Mouse (Mus musculus) liver, adult 2 months (tissue): ENCODE data around the gene Txk. TPM values are rescaled to one million over a fixed set of nuclear protein-coding genes. Genes with fewer than 3 reads are reported as not detected.

ENCODE experiments used
- DNase-seq: peaks from one replicate; pipeline ENCODE4 v3.0.0-alpha.2; 2011; ENCODE audit warnings: low read depth, low spot score; ENCODE audit errors: extremely low read depth
- H3K27ac ChIP-seq: fragments of 200-500 bp; replicated peaks from 2 replicates; pipeline ENCODE4 v1.5.1; 2012; ENCODE audit warnings: low read depth, mild to moderate bottlenecking, control low read depth, inconsistent platforms, low read length; ENCODE audit not compliant: insufficient read depth
- H3K27me3 ChIP-seq: fragments of 200-500 bp; 2 replicates; pipeline ENCODE4 v1.6.1; 2012; ENCODE audit warnings: mild to moderate bottlenecking, moderate library complexity, low read length, inconsistent platforms; ENCODE audit not compliant: control insufficient read depth, insufficient read depth
- H3K36me3 ChIP-seq: fragments of 200-500 bp; 2 replicates; pipeline ENCODE4 v1.6.1; 2012; ENCODE audit warnings: low read length, inconsistent platforms; ENCODE audit not compliant: control insufficient read depth, insufficient read depth
- H3K4me1 ChIP-seq: fragments of 200-500 bp; 2 replicates; pipeline ENCODE4 v1.6.1; 2011; ENCODE audit warnings: low read length; ENCODE audit not compliant: control insufficient read depth, insufficient read depth
- H3K4me3 ChIP-seq: fragments of 200-500 bp; 2 replicates; pipeline ENCODE4 v1.5.1; 2011; ENCODE audit warnings: low read depth, mild to moderate bottlenecking, control low read depth, low read length, moderate library complexity; ENCODE audit not compliant: insufficient read depth
- H3K79me2 ChIP-seq: fragments of 200-500 bp; 2 replicates; pipeline ENCODE4 v1.6.1; 2012; ENCODE audit warnings: inconsistent platforms, mild to moderate bottlenecking, low read length, moderate library complexity; ENCODE audit not compliant: control insufficient read depth, insufficient read depth
- H3K9ac ChIP-seq: fragments of 200-500 bp; 2 replicates; pipeline ENCODE4 v1.6.1; 2012; ENCODE audit warnings: low read depth, mild to moderate bottlenecking, control low read depth, inconsistent platforms, low read length
- CTCF ChIP-seq: fragments of 200-500 bp; IDR thresholded peaks from 2 replicates; pipeline ENCODE4 v1.5.1; 2011; ENCODE audit warnings: low read depth, low read length, control low read depth
- POLR2A ChIP-seq: fragments of 200-500 bp; IDR thresholded peaks from 2 replicates; pipeline ENCODE4 v1.6.1; 2011; ENCODE audit warnings: low read length, control low read depth; ENCODE audit not compliant: insufficient read depth; ENCODE audit errors: extremely low read depth
- WGBS: fragments of 180-500 bp; shearing (Covaris S2); methylation state at CpG from one replicate; pipeline ENCODE4 v1.1.7; 2018; 5-methylcytosine and 5-hydroxymethylcytosine counted together
- polyA plus RNA-seq: library from polyadenylated mRNA; depleted of rRNA; stranded (reverse); fragments of >200 nt; gene quantifications from 2 replicates; pipeline ENCODE4 v1.2.3, GENCODE M21; 2012
- total RNA-seq: library from RNA; depleted of rRNA; stranded (reverse); fragments of >200 nt; gene quantifications from 2 replicates; pipeline ENCODE4 v1.2.3, GENCODE M21; 2014

Gene Txk
- total and polyA plus RNA-seq, 2 experiments, result 0.15 to 0.46 TPM

DNA sequence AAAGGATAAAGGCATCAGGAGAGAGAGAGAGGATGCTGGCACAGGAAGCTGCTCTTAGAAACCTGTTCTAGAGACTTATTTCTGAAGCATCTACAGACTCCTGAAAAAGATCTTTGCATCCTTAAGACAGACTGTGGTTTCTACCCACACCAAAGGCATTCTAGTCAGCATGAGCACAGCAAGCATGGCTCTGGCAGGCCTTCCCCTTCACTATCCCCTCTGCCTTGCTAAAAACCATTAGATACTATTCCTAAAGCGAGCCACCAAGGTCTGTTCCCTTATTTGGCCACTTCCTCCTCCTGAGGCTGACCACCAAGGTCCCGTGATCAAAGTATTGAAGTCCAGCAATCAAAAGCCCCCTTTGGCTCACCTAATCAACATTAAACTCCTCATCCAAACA, 23.6 kb upstream of the Txk start:
- WGBS, result 72% methylated on average over 2 of the region's 2 CpGs
- no peaks in the 10 kb centered on the region; the same call in 1 of the 2 replicates for H3K79me2 ChIP-seq
- H3K9ac ChIP-seq, result no peak overlapping the region
- H3K4me3 ChIP-seq, result no peak overlapping the region
- no peak for DNase-seq
- H3K27me3 ChIP-seq, result no peaks in the 10 kb centered on the region
- H3K36me3 ChIP-seq, result peaks cover 26% of the 10 kb centered on the region
- H3K27ac ChIP-seq, result no peak overlapping the region
- TF ChIP-seq CTCF (no peak), POLR2A (no peak)
- no peaks in the 10 kb centered on the region for H3K4me1 ChIP-seq

DNA sequence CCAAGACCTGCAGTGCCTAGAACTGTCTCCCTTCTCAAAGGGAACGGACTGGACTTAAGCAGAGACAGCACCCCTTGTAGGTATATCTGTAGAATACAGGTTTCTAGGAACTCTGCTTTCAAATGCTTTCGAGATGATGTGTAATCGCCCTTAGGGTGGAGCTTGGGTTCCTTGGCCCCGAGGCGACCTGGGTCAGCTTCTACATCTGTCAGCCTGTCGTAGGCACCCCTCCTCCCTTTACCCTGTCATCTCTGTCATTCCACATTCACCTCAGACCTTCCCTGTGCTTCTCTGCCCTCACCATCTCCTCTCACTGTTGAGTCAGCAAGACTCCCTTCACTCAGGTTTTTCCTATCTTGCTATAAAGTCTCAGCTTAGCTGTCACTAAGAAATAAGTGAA, 17.3 kb upstream of the Txk start:
- Histone ChIP-seq H3K27ac (no peak overlapping the region), H3K4me3 (no peak overlapping the region), H3K4me1 (no peaks in the 10 kb centered on the region), H3K27me3 (no peaks in the 10 kb centered on the region), H3K79me2 (no peaks in the 10 kb centered on the region), H3K36me3 (peaks cover 33% of the 10 kb centered on the region), H3K9ac (no peak overlapping the region)
- 82% methylated on average over 6 of the region's 6 CpGs for WGBS
- no peak for TF ChIP-seq POLR2A
- TF ChIP-seq CTCF, result no peak
- no peak for DNase-seq

DNA sequence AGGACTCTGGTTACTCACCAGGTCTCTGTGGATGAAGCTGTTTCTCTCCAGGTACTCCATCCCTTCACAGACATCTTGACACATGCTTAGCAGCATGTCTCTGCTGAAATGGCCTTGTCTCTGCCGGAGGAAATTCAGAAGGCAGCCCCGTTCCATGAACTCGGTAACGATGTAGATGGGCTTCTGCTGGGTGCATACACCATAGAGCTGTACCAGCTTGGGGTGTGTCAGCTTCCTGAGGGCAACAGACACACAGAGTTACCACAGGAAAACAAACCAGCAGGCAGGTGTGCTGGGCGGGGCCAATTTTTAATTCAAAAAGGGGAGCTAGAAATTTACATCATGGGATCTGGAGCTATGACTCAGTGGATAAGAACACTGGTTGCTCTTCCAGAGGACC, 11.0 kb upstream of the Txk start:
- WGBS, result 88% methylated on average over 5 of the region's 5 CpGs
- Histone ChIP-seq H3K4me1 (no peaks in the 10 kb centered on the region), H3K36me3 (peaks cover 59% of the 10 kb centered on the region), H3K9ac (no peak overlapping the region), H3K79me2 (no peaks in the 10 kb centered on the region), H3K4me3 (no peak overlapping the region), H3K27me3 (no peaks in the 10 kb centered on the region), H3K27ac (no peak overlapping the region)
- no peak for DNase-seq
- TF ChIP-seq POLR2A (no peak), CTCF (no peak)

DNA sequence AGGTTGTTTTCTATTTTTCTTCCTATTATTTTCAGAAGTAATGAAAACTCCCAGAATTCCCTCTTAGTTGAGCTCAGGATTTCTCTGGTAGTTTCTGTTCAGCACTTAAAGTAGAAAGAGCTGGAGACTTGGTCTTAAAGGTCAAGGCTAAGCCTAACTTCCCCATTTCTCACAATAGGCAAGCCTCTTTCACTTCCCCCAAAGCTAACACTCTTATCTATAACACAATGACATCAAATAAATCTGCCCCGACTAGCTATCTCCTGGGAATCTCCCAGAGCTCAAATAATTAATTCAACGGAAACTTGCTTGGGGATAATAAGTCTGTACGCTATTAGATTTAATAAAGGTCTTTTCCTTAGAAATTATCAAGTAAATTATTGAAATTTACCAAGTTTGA, 10.4 kb upstream of the Txk start:
- peak; percentile 24 for DNase-seq
- Histone ChIP-seq H3K27ac (no peak overlapping the region), H3K79me2 (no peaks in the 10 kb centered on the region), H3K4me3 (no peak overlapping the region), H3K27me3 (no peaks in the 10 kb centered on the region), H3K4me1 (no peaks in the 10 kb centered on the region), H3K9ac (no peak overlapping the region), H3K36me3 (peaks cover 59% of the 10 kb centered on the region)
- WGBS, result 47% methylated on average over 3 of the region's 3 CpGs
- TF ChIP-seq CTCF (no peak), POLR2A (no peak)

DNA sequence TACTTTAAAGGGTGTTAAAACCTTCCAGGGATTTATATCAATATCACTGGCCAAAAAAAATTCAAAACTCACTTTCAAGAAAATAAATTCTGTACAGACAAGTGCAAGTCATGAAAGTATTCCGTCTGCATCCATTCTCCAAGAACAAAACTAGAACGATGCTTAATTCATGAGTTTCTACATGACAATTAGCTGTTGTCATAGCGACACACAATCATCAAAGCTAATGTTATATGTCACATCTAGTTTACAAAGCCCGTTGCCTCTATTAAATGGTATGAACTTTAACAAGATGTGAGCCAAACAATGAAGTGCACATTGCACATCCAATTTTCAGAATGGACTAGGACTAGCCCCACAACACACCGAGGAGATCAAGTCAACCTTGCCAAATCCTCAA, 9.2 kb upstream of the Txk start:
- H3K79me2 ChIP-seq, result no peaks in the 10 kb centered on the region
- TF ChIP-seq POLR2A (no peak), CTCF (no peak)
- H3K36me3 ChIP-seq, result peaks cover 65% of the 10 kb centered on the region
- H3K9ac ChIP-seq, result no peak overlapping the region
- no peaks in the 10 kb centered on the region for H3K4me1 ChIP-seq
- 96% methylated on average over 5 of the region's 5 CpGs for WGBS
- H3K4me3 ChIP-seq, result no peak overlapping the region
- no peak for DNase-seq
- no peak overlapping the region for H3K27ac ChIP-seq
- no peaks in the 10 kb centered on the region for H3K27me3 ChIP-seq

DNA sequence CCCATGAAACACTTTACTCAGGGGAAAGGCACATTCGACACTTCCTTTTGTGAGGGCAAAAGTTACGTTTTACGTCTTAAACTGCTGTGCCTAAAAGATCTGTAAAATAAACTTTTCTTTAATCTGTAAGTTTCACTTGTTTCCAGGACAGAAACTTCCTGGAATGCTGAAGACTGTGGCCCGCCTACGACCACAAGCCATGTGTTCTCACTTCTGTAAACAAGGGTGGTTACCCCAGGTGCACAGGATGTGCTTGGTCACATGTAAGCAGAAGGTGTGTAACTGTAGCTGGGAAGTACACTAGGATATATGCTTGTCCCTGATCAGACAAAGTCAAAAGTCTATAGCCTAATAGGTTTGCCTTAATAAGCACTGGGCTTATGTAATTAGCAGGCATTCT, 8.7 kb upstream of the Txk start:
- H3K9ac ChIP-seq, result no peak overlapping the region
- no peaks in the 10 kb centered on the region for H3K79me2 ChIP-seq
- H3K36me3 ChIP-seq, result peaks cover 64% of the 10 kb centered on the region
- no peak overlapping the region for H3K27ac ChIP-seq
- no peaks in the 10 kb centered on the region for H3K4me1 ChIP-seq
- H3K27me3 ChIP-seq, result no peaks in the 10 kb centered on the region
- no peak overlapping the region for H3K4me3 ChIP-seq
- TF ChIP-seq CTCF, result no peak
- no peak for TF ChIP-seq POLR2A
- DNase-seq, result no peak
- WGBS, result 74% methylated on average over 5 of the region's 5 CpGs
